Mouse (Mus musculus): Measurements from ENCODE around the gene Sparc. TPM values are rescaled to one million over a fixed set of nuclear protein-coding genes. Genes with fewer than 3 reads are reported as not detected.

Gene Sparc
- polyA plus RNA-seq, 1 experiment from 2014 or later = 931 TPM

GRCm38 (mm10) chr11:55356846-55357245, 66.1 kb downstream of the Sparc start:
- TF ChIP-seq CTCF (IDR thresholded peaks at IDR 0.05; ENCODE audit: low read depth) = no peak
- Histone ChIP-seq H3K4me1 (replicated peaks; ENCODE audit: control insufficient read depth, insufficient read depth, low read length) (no peaks in the 10 kb centered on the region), H3K36me3 (ENCODE audit: control insufficient read depth, insufficient read depth) (no peaks in the 10 kb centered on the region), H3K9me3 (ENCODE audit: control insufficient read depth) (no peaks in the 10 kb centered on the region), H3K4me3 (ENCODE audit: low read depth, low read length) (no peak overlapping the region), H3K27ac (ENCODE audit: low read depth, low read length) (no peak overlapping the region), H3K4me2 (replicated peaks; ENCODE audit: low read depth) (no peak overlapping the region), H3K9ac (ENCODE audit: low read depth, low read length) (no peak overlapping the region), H3K27me3 (replicated peaks; ENCODE audit: control insufficient read depth, insufficient read depth, low read length) (no peaks in the 10 kb centered on the region)
- no peak for ATAC-seq
- 88% methylated on average over 2 of the region's 2 CpGs for WGBS

Other genes with a start within 250 kb of the Sparc start
- not detected in 2 replicates for gene Slc36a2, start 238.1 kb downstream of the Sparc start, polyA plus RNA-seq (2015; fragmentation: Nextera tagmentation; extraction: Ambion mirVana)
- 4.3 and 5.4 TPM in 2 replicates for gene Slc36a1, start 218.8 kb downstream of the Sparc start, polyA plus RNA-seq (2015; fragmentation: Nextera tagmentation; extraction: Ambion mirVana)
- gene Fat2, start 86.6 kb downstream of the Sparc start, polyA plus RNA-seq (2015; fragmentation: Nextera tagmentation; extraction: Ambion mirVana) = not detected in 2 replicates
- gene Atox1, start 38.1 kb upstream of the Sparc start, polyA plus RNA-seq (2015; fragmentation: Nextera tagmentation; extraction: Ambion mirVana) = 637 and 641 TPM in 2 replicates
- gene G3bp1, start 46.5 kb upstream of the Sparc start, polyA plus RNA-seq (2015; fragmentation: Nextera tagmentation; extraction: Ambion mirVana) = 41.0 and 43.6 TPM in 2 replicates
- gene Glra1, start 185.0 kb upstream of the Sparc start, polyA plus RNA-seq (2015; fragmentation: Nextera tagmentation; extraction: Ambion mirVana) = not detected in 2 replicates

All from intestine, postnatal 0 days (tissue).